Mouse (Mus musculus): Measurements from ENCODE around the gene Agrp.

DNA sequence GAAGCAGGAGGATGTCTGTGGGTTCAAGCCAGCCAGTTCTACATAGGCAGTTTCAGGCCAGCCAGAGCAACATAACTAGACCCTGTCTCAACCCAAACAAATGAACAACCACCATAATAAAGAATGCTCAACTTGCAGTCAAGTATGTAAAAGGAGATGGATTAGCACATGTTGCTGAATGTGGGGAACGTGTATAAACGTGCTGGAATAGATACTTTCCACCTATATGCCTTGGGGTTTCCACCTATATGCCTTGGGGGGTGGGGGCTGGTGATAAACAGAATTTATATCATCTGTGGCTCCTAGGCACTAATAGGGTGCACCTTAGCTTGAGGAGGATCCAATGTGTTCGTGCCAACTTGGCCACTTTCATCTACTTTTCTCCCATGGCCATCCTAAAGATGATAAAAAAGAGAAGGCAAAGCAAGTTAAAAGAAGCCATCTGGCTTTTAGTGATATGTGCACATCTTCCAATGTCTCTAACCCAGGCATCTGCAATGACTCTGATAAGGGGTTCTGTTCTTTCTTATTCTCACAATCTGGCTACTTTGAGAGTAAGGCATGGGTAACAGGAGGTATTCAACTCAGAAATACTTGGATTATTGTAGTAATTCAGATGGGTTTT is 95.0 kb downstream of the Agrp start:
- TF ChIP-seq CTCF (IDR thresholded peaks at IDR 0.05) = no peak
- TF ChIP-seq EP300 (IDR thresholded peaks at IDR 0.05) = no peak
